Mouse (Mus musculus): Measurements from ENCODE around the gene Rsph14.

Rsph14 gene

GRCm38 (mm10) chr10:75052902-75053301 is 20.5 kb upstream of the Rsph14 start:
- no peak for DNase-seq

GRCm38 (mm10) chr10:75051364-75052074 is 19.1 kb upstream of the Rsph14 start:
- DNase-seq = no peak

- DNase-seq = no peak
Observed at GRCm38 (mm10) chr10:75048711-75049110, 16.3 kb upstream of the Rsph14 start.

- no peak for DNase-seq
Observed at GRCm38 (mm10) chr10:75045831-75046230, 13.4 kb upstream of the Rsph14 start.

GRCm38 (mm10) chr10:75044459-75044858 is 12.1 kb upstream of the Rsph14 start:
- peak; percentile 56 for DNase-seq

- peak; percentile 68 for DNase-seq
Observed at GRCm38 (mm10) chr10:75042060-75042459, 9.7 kb upstream of the Rsph14 start.

GRCm38 (mm10) chr10:75036883-75037379 is 4.5 kb upstream of the Rsph14 start, which contains the start of gene Rab36:
Gene Rab36 (plus strand): TSS chr10:75037058.
- peak; percentile 89 for DNase-seq

GRCm38 (mm10) chr10:75031345-75032114 is 856 bp downstream of the Rsph14 start:
- no peak for DNase-seq

GRCm38 (mm10) chr10:75030234-75030633 is 2.2 kb downstream of the Rsph14 start:
- DNase-seq = no peak

- DNase-seq = no peak
Observed at GRCm38 (mm10) chr10:75029677-75030076, 2.7 kb downstream of the Rsph14 start.

GRCm38 (mm10) chr10:75028743-75029142 is 3.6 kb downstream of the Rsph14 start:
- DNase-seq = no peak

- no peak for DNase-seq
Observed at GRCm38 (mm10) chr10:75026491-75026890, 5.9 kb downstream of the Rsph14 start.

- peak; percentile 62 for DNase-seq
Observed at GRCm38 (mm10) chr10:75021138-75021537, 11.2 kb downstream of the Rsph14 start.

GRCm38 (mm10) chr10:75020271-75020670 is 12.1 kb downstream of the Rsph14 start:
- no peak for DNase-seq

GRCm38 (mm10) chr10:75016481-75016880 is 15.9 kb downstream of the Rsph14 start:
- DNase-seq = no peak

GRCm38 (mm10) chr10:75015465-75015864 is 16.9 kb downstream of the Rsph14 start:
- DNase-seq = no peak

- no peak for DNase-seq
Observed at GRCm38 (mm10) chr10:75010704-75011103, 21.7 kb downstream of the Rsph14 start.

- DNase-seq = no peak
Observed at GRCm38 (mm10) chr10:75006889-75007662, 25.3 kb downstream of the Rsph14 start.

GRCm38 (mm10) chr10:75004067-75004466 is 28.3 kb downstream of the Rsph14 start:
- no peak for DNase-seq

- DNase-seq = no peak
Observed at GRCm38 (mm10) chr10:75001391-75001790, 31.0 kb downstream of the Rsph14 start.

GRCm38 (mm10) chr10:74995377-74995776 is 37.0 kb downstream of the Rsph14 start:
- DNase-seq = no peak

GRCm38 (mm10) chr10:74994863-74995262 is 37.5 kb downstream of the Rsph14 start:
- no peak for DNase-seq
